Mouse (Mus musculus) midbrain, embryonic 12.5 days (tissue): ENCODE data around the gene Gm29644. TPM values are rescaled to one million over a fixed set of nuclear protein-coding genes. Genes with fewer than 3 reads are reported as not detected.
"Not testable (repeated sequence)": the region's sequence is repeated elsewhere in the genome, so short reads cannot be mapped to it uniquely, and the experiment has no call there.

Experiments
- ATAC-seq: fragments of 200-750 bp; cut with Nextera tagmentation; 2 replicates; pipeline ENCODE4 v1.8.0; 2017; ENCODE audit warnings: low read depth, moderate TSS enrichment, moderate library complexity; ENCODE audit not compliant: low FRiP score
- H3K27ac ChIP-seq: fragments of 300-500 bp; sonication (generic); replicated peaks from 2 replicates; pipeline ENCODE4 v1.5.1; 2016; ENCODE audit warnings: mild to moderate bottlenecking
- H3K27me3 ChIP-seq: fragments of 300-500 bp; sonication (generic); 2 replicates; pipeline ENCODE4 v1.6.1; 2016; ENCODE audit warnings: mild to moderate bottlenecking
- H3K36me3 ChIP-seq: fragments of 300-500 bp; sonication (generic); 2 replicates; pipeline ENCODE4 v1.6.1; 2016
- H3K4me1 ChIP-seq: fragments of 300-500 bp; sonication (generic); 2 replicates; pipeline ENCODE4 v1.6.1; 2016
- H3K4me2 ChIP-seq: fragments of 300-500 bp; sonication (generic); replicated peaks from 2 replicates; pipeline ENCODE4 v1.6.1; 2016; ENCODE audit warnings: mild to moderate bottlenecking, moderate library complexity
- H3K4me3 ChIP-seq: fragments of 300-500 bp; sonication (generic); 2 replicates; pipeline ENCODE4 v1.5.1; 2016; ENCODE audit warnings: mild to moderate bottlenecking
- H3K9ac ChIP-seq: fragments of 300-500 bp; sonication (generic); replicated peaks from 2 replicates; pipeline ENCODE4 v1.6.1; 2016; ENCODE audit warnings: mild to moderate bottlenecking, moderate library complexity
- H3K9me3 ChIP-seq: fragments of 300-500 bp; sonication (generic); 2 replicates; pipeline ENCODE4 v1.6.1; 2016; ENCODE audit warnings: mild to moderate bottlenecking
- WGBS: fragments of 180-500 bp; shearing (Covaris S2); methylation state at CpG from one replicate; pipeline ENCODE4 v1.1.7; 2016; 5-methylcytosine and 5-hydroxymethylcytosine counted together
- polyA plus RNA-seq: library from polyadenylated mRNA; unstranded; fragments of >200 nt; fragmentation: Nextera tagmentation; extraction: Ambion mirVana; gene quantifications from 2 replicates; pipeline ENCODE4 v1.2.1, GENCODE M21; 2016

Gene Gm29644
- polyA plus RNA-seq: not detected in 2 replicates

GRCm38 (mm10) chrY:70303187-70303586 lies at the start of gene Gm29644, which contains the start of gene Gm29423:
Gene Gm29644, minus strand, starts transcription at chrY:70303343.
Gene Gm29423, minus strand, starts transcription at chrY:70303287.
- no CpG with 5 or more reads among the region's 2 CpGs for WGBS
- not testable (repeated sequence) for H3K4me1 ChIP-seq, H3K36me3 ChIP-seq, ATAC-seq, H3K9ac ChIP-seq, H3K4me3 ChIP-seq, H3K27me3 ChIP-seq, H3K27ac ChIP-seq, H3K9me3 ChIP-seq, H3K4me2 ChIP-seq

GRCm38 (mm10) chrY:70273542-70273941 lies 29.6 kb downstream of the Gm29644 start, which contains the start of gene Gm21118:
Gene Gm21118, minus strand, starts transcription at chrY:70273642.
- H3K27me3 ChIP-seq, ATAC-seq, H3K4me1 ChIP-seq, H3K9ac ChIP-seq, H3K36me3 ChIP-seq, H3K27ac ChIP-seq, H3K9me3 ChIP-seq, H3K4me2 ChIP-seq, H3K4me3 ChIP-seq: not testable (repeated sequence)
- WGBS: no CpG with 5 or more reads among the region's 4 CpGs

Other genes with a start within 250 kb of the Gm29644 start
- gene Gm21118, start 29.7 kb downstream of the Gm29644 start, polyA plus RNA-seq: not detected in 2 replicates
- not detected in 2 replicates for gene Gm29423, start 56 bp downstream of the Gm29644 start, polyA plus RNA-seq
- not detected in 2 replicates for gene Gm20888, start 138.5 kb upstream of the Gm29644 start, polyA plus RNA-seq